Mouse (Mus musculus) spleen, postnatal 36 days (tissue): ENCODE results near the gene Dennd2a.
A peak's percentile ranks its signal among the peaks of the same experiment; 100 is the strongest.
"Not testable (repeated sequence)": the region's sequence is repeated elsewhere in the genome, so short reads cannot be mapped to it uniquely, and the experiment has no call there.

ENCODE experiments used
- DNase-seq, 2 experiments: peaks; one replicate each; pipeline ENCODE4 v3.0.0; 2022; ENCODE audit warnings: low spot score in 2 of 2, mixed read lengths in 1 of 2

Gene Dennd2a

DNA sequence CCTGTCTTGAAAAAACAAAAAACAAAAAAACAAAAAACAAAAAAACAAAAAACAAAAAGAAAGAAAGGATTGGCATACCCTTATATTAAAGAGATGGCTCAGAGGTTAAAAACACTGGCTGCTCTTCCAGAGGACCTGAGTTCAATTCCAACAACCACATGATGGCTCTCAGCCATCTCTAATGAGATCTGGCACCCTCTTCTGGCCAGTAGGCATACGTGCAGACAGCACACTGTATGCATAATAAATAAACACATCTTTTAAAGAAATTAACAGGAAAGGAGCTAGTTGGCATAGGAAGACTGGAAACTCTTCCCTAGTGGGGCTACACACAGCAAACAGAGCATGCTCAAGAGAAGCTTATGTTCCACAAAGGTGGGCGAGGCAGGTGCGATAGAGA, 106.6 kb downstream of the Dennd2a start:
- no peak for DNase-seq

DNA sequence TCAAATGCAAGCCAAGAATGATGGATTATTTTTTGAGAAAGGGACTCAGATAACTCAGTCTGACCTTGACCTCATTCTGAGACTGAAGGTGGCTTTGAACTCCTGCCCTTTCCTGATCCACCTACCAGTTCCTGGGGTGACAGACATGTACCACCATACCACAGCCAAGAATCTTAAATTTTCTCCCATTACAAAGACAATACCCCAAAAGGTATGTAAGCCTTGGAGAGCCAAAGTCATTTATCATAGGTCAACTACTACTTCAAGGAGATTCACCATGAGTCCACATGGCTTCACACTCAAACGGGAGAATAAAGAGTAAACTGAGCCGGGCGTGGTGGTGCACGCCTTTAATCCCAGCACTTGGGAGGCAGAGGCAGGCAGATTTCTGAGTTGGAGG, 107.1 kb downstream of the Dennd2a start:
- no peak for DNase-seq

DNA sequence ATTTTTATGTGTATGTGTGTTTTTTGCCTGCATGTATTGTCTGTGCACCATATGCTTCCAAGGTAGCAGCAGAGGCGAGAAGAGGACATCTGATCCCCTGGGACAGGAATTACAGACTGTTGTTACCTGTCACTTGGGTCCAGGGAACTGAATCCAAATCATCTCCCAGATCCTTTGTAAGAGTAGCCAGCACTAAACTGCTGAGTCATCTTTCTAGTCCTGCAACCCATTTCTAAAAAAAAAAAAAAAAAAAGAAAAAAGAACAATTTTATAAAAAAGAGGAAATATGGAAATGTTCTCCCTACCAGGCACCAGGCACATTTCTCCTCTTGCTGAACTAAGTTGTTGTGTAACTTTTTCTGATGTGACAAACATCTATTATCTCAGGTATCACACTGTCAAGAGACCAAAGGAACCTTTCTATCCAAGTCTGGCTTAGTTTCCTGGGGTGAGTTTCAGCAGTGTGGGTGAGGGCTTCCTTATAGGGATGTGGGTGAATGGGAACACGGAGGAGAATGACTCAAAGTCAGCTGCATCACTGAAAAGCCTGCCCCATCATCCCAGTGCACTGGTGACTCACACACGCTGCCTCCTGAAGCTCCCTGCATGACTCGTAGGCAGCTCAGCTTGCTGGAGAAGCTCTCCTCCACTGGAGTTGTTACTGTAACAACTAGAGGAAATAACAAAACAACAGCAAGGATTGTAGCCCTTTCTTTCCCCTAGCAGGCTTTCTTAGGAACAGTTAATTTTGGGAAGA, 110.1 kb downstream of the Dennd2a start:
- no peak for DNase-seq

DNA sequence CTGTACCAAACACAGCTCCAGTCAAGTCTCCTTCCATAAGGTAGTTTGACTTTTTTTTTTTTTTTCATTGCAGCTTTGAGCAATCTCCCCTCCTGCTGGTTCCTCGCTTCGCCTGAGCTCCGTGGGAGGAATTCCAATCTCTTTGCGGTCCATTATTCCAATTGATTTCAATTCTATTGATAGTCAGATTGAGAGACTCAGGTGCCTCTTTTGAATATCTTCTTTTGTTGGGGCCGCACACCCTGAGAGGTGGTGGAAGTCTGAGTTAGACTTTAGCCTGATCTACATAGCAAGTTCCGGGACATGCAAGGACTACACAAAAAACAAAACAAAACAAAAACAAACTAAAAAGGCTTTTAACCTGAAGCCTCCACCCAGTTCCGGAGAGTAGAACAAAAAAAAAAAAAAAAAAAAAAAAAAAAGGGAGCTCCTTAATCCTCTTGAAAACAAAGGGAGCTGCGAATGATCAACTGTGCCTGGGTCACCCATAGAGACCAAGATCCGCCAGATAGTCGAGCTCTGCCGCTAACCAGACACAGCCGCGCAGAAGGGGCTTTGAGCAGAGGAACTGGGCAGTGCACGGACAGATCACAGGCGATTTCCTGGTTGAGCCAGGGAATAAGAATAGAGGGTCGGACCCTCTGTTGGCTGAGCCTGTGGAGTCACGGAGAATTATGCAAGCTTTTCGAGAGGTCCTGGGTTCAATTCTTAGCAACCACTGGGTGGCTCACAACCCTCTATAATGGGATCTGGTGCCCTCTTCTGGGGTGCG, 111.7 kb downstream of the Dennd2a start:
- DNase-seq, result no peak

DNA sequence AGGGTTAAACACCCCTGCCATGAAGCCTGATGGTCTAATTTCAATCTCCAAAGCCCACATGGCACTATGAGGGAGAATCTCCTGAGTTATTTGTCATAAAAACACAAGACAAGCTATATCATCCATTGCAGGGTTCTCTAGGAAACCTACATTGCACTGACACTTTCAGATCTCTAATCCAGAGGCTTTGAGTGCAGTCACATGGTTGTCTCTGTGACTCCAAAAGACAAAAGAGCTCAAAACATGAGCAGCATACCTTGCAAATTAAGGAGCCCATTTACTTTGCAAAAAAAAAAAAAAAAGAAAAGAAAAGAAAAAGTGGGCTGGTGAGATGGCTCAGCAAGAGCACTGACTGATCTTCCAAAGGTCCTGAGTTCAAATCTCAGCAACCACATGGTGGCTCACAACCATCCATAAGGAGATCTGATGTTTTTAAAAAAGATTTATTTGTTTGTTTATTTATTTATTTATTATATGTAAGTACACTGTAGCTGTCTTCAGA, 114.8 kb downstream of the Dennd2a start:
- DNase-seq, result no peak

DNA sequence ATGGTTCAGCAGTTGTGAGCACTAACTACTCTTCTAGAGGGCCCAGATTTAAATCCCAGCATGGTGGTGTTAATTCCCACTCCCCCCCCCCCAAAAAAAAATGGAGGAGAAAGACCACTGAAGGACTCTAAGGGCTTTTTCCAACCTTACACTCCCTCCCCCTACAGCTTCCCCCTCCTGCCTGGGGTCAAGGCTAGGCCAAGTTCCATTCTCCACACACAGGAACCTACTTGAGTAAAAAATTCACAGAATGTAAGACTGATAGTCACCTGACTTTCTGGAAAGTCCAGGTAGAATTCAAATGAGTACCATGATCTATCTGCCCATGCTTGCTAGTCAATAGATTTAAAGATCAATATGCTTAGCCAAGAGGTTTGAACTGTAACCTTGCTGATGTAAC, 117.5 kb downstream of the Dennd2a start:
- DNase-seq, result no peak

DNA sequence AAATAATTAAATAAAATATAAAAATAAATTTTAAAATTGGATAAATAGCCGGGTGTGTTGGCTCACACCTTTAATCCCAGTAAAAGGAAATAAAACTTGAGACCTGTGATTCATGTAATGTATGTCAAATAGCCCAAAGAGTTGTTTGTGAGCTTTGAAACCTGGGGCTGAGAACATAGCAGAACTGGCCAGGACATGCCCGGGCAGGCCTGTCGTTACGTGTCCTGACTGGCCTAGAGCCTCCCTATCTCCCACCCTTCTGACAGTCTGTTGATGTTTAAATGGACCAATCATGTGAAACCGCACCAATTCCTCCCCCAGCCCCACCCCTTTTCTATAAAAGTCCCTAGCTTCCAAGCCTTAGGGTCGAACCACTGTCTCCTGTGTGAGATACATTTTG, 120.1 kb downstream of the Dennd2a start:
- not testable (repeated sequence) for DNase-seq

DNA sequence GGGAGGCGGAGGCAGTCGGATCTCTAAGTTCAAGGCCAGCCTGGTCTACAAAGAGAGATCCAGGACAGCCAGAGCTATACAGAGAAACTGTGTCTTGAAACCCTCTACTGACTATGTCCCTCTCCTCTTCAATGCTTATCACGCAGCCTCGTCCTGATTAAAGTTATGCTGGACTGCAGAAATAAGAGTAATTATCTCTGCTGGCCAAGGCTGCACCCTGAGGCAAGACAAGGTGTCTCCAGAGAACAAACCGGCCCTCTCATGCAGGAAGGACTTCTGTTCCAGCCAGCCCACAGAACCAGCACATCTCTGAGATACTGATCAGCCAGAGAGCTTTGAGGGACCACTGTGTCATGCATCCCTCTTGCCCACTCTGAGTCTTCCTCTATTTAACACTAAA, 121.8 kb downstream of the Dennd2a start:
- no peak for DNase-seq

DNA sequence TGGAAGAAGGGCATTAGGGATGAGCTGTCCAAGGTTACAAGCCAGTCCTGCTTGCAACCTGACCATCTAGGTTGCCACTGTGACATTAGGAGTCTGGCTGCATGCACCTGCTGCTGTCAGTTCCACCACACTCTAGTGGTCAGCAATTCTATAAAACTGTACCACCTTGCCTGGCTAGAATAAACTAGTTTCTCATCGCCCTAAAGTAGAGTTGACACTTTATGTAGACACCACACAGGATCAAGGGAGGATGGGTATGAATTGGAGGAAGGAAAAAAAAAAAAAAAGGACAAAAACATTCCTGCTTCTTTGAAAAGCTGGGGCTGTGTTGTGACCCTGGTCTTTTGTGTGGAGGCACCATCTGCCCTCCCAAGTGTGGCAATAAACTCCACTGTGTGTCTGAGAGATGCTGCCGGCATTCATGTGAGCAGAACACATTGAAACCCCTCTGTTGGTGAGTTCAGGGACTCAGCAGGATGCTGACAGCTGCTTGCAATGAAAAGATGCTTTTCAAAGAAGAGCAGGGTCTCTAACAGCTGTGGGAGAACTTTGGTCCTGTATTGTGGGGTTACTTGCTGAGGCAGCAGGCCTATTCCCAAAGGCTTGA, 122.7 kb downstream of the Dennd2a start:
- DNase-seq, result no peak

DNA sequence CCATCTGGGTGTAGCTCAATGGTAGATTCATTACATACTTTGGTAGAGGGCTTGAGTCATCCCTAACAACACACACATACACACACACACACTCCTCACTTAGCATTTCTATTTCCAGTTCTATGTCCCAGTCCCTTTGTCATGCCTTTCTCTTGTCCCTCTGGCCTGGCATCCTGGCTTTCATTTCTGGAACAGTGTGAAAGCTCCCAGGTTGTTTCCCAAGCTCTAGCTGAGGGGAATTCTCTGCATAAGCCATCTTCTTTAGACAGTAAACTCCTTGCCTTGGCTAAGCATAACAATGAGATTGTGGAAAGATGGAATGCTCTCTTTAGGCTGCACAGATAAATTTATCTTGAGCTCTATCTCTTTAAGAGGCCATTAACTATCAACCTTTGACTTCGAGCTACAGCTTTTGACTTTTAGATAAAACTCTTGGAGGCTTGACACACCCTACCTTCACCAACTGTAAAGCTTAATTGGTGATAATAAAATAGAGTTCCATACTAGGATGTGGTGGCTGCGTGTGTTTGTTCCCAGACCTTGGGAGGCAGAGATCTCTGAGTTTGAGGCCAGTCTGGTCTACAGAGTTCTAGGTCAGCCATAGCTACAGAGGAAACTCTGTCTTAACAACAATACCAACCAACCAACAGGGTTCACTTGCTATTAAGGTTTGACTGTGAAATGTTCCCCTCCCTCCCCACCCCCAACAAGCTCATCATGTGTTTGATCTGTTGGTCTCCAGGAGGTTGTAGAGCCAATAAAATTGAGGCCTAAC, 123.4 kb downstream of the Dennd2a start:
- DNase-seq, result no peak

DNA sequence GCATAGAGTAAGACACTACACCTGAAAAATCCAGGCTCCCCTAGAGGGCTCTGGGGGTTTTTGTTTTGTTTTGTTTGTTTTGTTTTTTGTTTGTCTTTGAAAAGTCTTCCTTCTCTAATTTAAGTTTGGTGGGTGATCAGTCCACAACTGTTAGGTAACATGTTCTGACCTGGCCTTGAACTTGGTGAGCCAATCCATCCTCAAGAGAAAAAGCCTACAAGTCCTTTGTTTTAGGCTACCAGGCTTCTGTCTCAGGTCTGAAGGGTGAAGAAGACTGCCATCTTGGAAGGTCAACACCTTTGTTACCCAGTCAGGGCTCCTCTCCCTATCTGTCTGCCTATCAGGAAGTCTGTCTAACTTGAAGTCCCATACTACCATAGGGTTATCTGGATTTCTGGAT, 124.0 kb downstream of the Dennd2a start:
- no peak for DNase-seq

DNA sequence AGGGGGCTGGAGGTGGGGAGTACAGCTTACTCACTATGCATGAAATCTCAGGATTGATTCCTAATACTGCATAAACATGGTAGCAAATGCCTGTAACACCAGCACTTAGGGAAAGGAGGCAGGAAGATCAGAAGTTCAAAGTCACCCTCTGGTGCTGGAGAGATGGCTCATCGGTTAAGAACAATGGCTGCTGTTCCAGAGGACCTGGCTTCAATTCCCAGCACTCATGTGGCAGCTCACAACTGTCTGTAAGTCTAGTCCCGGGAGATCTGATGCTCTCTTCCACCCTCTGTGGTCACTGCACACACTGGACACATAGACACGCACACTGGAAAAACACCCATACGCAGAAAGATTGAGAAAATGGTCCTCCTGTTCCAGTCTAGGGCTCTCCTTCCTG, 124.5 kb downstream of the Dennd2a start:
- DNase-seq, result no peak

DNA sequence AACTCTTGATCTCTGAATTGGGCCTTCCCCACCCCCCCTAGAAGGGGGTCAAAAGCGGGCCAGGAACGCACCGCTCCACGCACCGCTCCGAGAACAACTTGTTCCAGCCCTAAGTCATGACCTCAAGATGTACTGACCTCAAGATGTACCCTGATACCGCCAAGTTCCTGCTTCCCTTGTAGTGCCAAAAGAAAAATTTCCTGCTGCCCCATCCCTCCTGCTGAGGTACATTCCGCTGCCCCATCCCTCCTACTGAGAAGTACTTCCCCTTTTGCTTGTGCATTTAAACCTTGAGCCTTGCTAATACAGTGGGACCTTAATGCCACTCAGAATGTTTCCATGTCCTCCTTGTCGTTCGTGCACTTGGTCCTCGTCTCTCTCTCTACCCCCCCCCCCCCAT, 126.9 kb downstream of the Dennd2a start:
- no peak for DNase-seq

DNA sequence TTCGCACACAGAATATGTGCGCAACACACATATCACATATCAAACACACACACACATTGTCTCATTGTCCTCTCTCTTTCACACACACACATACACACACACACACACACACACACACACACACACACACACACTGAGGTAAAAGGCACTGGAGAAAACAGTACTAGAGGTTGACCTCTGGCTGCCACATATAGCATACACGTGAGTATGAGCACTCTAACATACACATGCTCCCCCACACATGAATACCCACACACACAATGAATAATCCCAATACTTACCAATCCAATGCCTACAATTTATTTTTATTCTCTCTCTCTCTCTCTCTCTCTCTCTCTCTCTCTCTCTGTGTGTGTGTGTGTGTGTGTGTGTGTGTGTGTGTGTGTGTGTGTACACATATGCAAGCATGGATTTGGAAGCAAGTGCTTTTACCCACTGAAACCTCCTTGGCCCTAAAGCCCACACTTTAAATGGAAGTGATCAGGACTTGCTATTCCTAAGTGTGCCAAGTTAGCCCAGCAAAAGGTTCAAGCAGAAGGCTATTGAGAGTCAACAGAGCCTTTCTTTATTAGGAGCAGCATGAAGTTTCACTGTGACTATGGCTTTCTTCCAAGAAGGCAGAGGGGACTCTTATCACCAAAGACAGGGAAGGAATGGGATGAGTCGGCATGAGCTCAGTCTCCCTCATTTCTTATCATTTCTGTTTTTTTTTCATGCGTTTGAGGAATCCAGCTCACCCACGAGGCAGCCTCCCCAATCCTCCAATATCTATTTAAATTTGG, 128.5 kb downstream of the Dennd2a start:
- peak; percentile 34 to 73 for DNase-seq

DNA sequence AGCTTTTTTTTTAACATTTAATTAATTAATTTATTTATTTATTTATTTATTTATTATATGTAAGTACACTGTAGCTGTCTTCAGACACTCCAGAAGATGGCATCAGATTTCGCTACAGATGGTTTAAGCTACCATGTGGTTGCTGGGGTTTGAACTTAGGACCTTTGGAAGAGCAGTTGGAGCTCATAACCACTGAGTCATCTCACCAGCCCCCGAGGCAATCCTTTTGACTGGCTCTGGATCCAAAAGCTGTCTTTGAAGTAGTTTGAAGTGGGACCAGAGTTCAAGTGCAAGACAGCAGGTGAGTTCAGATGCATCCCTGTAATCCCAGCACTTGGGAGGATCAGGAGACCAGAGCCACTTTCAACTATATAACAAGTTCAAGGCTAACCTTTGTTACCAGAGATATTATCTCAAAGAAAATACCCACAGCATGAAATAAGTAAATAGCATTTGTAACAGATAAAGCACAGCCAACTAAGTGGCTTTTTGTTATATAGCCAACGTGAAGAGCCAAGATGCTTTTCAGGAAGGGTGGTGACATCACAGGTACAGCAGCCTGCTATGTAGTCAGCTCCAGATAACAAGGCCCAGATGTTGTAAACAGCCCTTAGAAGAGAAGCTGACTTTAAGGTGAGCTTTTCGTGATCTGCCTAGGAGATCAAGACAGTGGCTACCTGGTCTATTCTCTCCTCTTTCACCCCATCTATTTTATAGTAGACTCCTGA, 130.2 kb downstream of the Dennd2a start:
- no peak for DNase-seq

DNA sequence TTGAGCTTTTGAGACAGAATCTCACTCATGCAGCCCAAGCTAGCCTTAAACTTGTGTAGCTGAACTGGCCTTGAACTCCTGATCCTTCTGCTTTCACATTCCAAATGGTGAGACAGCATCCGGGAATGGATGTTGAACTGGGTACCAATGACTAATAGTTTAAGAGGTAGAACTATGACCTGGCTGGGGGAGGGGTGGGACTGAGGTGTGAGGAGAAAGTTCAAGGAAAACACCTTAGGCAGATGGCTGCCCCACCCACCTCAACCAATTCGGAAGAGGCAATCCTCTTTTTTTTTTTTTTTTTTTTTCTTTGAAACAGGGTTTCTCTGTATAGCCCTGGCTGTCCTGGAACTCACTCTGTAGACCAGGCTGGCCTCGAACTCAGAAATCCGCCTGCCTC, 130.9 kb downstream of the Dennd2a start:
- DNase-seq, result no peak

DNA sequence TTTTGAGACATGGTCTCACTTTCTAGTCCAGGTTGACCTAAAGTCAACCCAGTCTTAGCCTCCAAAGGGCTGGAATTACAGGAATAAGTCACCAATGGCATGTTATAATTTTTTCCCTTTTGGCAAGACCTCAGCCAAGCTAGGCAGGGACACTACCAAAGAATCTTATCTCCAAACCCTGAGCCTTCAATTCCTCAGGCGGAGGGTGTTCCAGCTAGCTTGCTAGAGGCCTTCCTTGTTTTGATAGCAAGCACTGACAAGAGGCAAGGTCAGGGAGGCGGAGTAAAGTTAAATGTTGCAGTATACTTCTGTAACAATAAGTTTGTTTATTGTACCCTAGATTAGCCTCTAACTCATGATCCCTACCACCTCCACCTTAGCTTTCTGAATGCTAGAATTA, 132.5 kb downstream of the Dennd2a start:
- DNase-seq, result peak in 1 of 2 experiments; percentile 48

DNA sequence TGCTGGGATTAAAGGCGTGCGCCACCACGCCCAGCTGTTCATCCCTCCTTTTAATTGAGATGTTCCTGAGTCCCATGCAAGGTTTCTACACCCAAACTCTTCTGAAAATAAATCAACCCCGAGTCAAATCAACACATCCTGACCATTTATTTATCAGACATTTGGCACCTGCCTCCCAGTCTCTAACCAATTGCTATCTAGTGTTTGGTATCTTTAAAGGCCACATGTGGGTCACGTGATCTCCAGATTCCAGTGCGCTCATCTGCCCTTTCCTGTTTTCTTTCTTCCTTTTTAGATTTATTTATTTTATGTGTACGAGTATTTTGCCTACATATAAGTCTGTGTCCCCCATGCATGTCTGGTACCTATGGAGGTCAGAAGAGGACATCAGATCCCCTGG, 134.0 kb downstream of the Dennd2a start:
- DNase-seq, result peak; percentile 34 to 65

DNA sequence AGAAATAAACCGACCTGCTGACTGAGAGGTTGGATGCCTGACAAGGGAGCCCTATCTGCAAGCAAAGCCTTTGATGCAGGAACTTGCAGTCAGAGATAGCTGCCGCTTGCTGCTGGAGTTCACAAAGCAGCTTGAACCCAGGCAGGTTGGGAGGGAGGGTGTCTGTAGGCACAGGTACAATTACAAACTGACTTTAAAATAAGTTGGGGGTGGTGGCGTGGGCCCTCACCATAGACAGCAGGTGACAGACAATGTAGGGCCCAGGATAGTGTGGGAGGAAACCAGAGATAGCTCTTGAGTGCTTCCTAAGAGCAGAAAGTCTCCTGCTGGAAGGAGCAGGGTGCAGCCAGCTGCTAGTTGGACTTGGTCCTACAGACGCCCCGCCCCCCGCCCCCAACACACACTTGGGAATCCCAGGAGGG, 134.5 kb downstream of the Dennd2a start:
- peak; percentile 23 to 26 for DNase-seq

DNA sequence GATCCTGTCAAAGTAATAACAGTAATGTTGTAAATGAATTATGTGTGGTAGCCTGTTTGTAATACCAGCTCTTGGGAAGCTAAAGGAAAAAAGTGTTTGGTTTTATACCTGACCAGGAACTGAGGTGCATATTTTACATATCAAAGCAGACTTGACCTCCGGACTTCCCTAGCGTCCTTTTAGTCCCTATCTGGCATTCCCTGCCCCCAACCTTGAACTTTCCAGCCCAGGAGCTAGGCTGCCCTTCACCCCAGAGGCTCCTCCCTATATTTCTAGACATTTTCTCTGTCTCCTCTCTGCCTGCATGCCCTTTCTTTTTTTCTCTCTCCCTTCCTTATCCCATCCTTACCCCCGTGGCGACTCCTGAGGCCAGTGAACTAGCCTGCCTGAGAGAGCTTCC, 136.8 kb downstream of the Dennd2a start:
- DNase-seq, result no peak
